Mouse (Mus musculus) spleen, embryonic (tissue): Measurements from ENCODE around the gene Glod4.

Experiments used
- CTCF ChIA-PET: fragments of 350-600 bp; sonication (Branson Sonifier 250); formaldehyde crosslinking; loops from one replicate; lab custom pipeline; 2022; lab: Charles Lee

Glod4 gene

GRCm38 (mm10) chr11:76210228-76210985, 33.1 kb downstream of the Glod4 start:
- CTCF ChIA-PET: no interaction called here

GRCm38 (mm10) chr11:76206793-76207192, 36.7 kb downstream of the Glod4 start:
- CTCF ChIA-PET: no interaction called here

GRCm38 (mm10) chr11:76201761-76202674, 41.5 kb downstream of the Glod4 start:
- CTCF ChIA-PET: no interaction called here

- CTCF ChIA-PET: interaction anchor here (0.9 kb wide), 1 partner anchor 19 kb away, joined by 3 read pairs; no protein-coding TSS in a partner anchor
Measured at GRCm38 (mm10) chr11:76196977-76197469, 46.5 kb downstream of the Glod4 start.

GRCm38 (mm10) chr11:76196275-76196976, 47.1 kb downstream of the Glod4 start:
- CTCF ChIA-PET: interaction anchor here (0.9 kb wide), 1 partner anchor 20 kb away, joined by 3 read pairs; no protein-coding TSS in a partner anchor

GRCm38 (mm10) chr11:76186908-76187307, 56.6 kb downstream of the Glod4 start:
- CTCF ChIA-PET: interaction anchor here (0.7 kb wide), 2 partner anchors 27 to 34 kb away, joined by 5 to 8 read pairs; no protein-coding TSS in a partner anchor

- CTCF ChIA-PET: interaction anchor here (0.6 to 0.7 kb wide), 2 partner anchors 13 to 1219 kb away, joined by 3 to 13 read pairs; no protein-coding TSS in a partner anchor
Measured at GRCm38 (mm10) chr11:76183745-76184144, 59.8 kb downstream of the Glod4 start.

- CTCF ChIA-PET: no interaction called here
Measured at GRCm38 (mm10) chr11:76180146-76180540, 63.4 kb downstream of the Glod4 start.

GRCm38 (mm10) chr11:76179495-76180145, 63.9 kb downstream of the Glod4 start, which contains the start of the genes Vps53 and Fam57a:
TSS of gene Vps53 (minus strand) at chr11:76179647.
TSS of gene Fam57a (plus strand) at chr11:76179671.
- CTCF ChIA-PET: no interaction called here

- CTCF ChIA-PET: interaction anchor here (1.2 kb wide), 1 partner anchor 12 kb away, joined by 3 read pairs; no protein-coding TSS in a partner anchor
Measured at GRCm38 (mm10) chr11:76178726-76179494, 64.6 kb downstream of the Glod4 start.

GRCm38 (mm10) chr11:76170207-76170606, 73.3 kb downstream of the Glod4 start:
- CTCF ChIA-PET: interaction anchor here (0.6 kb wide), 1 partner anchor 14 kb away, joined by 3 read pairs; no protein-coding TSS in a partner anchor

GRCm38 (mm10) chr11:76168976-76169375, 74.5 kb downstream of the Glod4 start:
- CTCF ChIA-PET: interaction anchor here (0.7 to 0.8 kb wide), 2 partner anchors 106 to 132 kb away, joined by 3 to 6 read pairs; no protein-coding TSS in a partner anchor

- CTCF ChIA-PET: interaction anchor here (0.7 to 1.2 kb wide), 4 partner anchors 11 to 254 kb away, joined by 3 to 6 read pairs (median 3); no protein-coding TSS in a partner anchor
Measured at GRCm38 (mm10) chr11:76167079-76167765, 76.3 kb downstream of the Glod4 start.

GRCm38 (mm10) chr11:76166657-76167056, 76.9 kb downstream of the Glod4 start:
- CTCF ChIA-PET: interaction anchor here (0.7 to 1.2 kb wide), 5 partner anchors 11 to 254 kb away, joined by 3 to 6 read pairs (median 3); no protein-coding TSS in a partner anchor

GRCm38 (mm10) chr11:76160251-76160650, 83.3 kb downstream of the Glod4 start:
- CTCF ChIA-PET: no interaction called here

- CTCF ChIA-PET: no interaction called here
Measured at GRCm38 (mm10) chr11:76158375-76158774, 85.2 kb downstream of the Glod4 start.

- CTCF ChIA-PET: no interaction called here
Measured at GRCm38 (mm10) chr11:76154861-76155260, 88.7 kb downstream of the Glod4 start.

- CTCF ChIA-PET: no interaction called here
Measured at GRCm38 (mm10) chr11:76154200-76154599, 89.3 kb downstream of the Glod4 start.
